Mouse (Mus musculus): ENCODE data around the gene Ctdsp2.

Ctdsp2 gene

GRCm38 (mm10) chr10:126978277-126978994, at the start of gene Ctdsp2:
Ctdsp2 (plus strand) TSS chr10:126978717.
- DNase-seq = peak; percentile 100

DNA sequence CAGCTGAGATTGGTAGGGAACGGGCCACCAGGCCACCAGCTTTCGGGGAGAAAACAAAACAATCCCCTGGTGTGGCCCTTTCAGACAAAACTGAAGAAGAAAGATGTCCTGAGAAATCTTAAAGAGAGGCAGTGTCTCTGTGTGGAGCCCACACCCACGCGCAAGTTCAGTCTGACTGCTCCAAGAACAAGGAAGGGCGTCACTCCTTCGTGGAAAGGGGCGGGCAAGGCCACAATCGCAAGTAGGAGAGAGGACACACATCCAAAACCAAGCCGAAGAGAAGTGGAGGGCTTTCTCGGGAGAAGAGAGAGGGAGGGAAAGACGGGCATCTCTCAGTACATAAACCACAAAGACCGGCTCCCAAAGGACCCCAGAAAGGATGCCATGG, 49.7 kb upstream of the Ctdsp2 start:
- DNase-seq = no peak

- no peak for DNase-seq
These were observed 49.0 kb upstream of the Ctdsp2 start for GRCm38 (mm10) chr10:126929543-126929942.

GRCm38 (mm10) chr10:126930270-126931121, 48.0 kb upstream of the Ctdsp2 start:
- peak; percentile 50 for DNase-seq

DNA sequence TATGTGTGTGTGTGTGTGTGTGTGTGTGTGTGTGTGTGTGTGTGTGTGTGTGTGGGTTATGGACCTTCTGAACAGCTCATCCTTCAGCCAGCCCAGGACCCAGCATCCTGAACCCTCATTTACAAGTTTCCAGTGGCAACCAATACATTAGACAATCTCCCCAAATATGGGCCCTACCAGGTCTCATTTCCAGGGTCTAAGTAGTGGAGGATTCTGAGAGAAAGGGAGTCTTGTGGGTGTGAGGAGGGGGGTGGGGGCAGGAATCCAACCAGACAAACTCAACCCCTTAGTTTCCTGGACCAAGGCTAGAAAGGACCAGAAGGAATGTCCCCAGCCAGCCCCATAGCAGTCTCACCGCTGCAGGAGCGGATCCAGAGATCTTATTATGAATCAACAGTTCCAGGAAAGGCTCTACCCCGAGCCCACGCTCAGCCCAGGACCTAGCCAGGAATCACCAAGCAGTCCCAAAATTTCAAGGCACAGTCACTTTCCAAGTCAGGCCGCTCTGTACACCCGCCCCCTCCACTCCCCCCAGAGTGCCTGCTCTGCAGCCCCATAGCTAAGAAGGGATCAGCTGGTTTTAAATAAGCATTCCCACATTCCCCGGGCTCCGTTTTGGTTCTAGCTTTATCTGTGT, 47.3 kb upstream of the Ctdsp2 start:
- DNase-seq = no peak

DNA sequence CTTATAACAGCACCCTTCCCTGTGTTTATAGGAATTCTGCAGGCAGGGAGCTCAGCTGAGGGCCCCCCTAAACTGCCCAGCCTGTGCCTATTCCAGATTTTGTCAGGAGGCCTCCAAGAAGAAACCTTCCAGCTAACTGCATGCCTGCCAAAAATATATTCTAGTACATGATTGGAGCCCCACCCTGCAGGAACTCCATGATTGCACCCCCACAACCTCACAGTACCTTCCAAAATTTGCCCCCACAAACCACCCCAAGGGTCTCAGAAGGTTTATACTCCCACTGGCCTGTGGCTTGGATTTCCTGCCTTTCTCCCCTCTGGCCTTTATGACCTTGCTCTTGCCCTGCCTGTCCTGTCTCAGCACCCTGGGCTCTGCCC, 46.8 kb upstream of the Ctdsp2 start:
- no peak for DNase-seq

DNA sequence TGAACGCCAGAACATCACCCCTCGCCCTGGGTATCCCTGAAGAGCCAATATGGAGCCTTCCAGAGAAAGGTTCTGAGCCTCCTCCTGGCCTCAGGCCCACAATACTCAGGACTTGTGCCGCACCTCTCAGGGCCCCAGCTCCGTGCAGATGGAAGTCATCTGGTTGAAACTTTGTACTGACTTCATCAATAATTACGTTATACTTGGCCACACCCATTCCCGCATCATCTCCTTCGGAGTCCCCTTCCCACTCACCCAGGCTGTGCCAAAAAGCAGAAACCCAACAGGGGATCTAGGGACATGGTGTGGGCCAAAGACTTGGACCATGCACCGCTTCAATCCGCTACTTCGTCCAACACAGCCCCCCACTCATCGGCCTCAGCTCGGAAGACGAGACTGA, 44.0 kb upstream of the Ctdsp2 start:
- DNase-seq = no peak

- DNase-seq = no peak
These were observed 43.4 kb upstream of the Ctdsp2 start for GRCm38 (mm10) chr10:126935121-126935520.

DNA sequence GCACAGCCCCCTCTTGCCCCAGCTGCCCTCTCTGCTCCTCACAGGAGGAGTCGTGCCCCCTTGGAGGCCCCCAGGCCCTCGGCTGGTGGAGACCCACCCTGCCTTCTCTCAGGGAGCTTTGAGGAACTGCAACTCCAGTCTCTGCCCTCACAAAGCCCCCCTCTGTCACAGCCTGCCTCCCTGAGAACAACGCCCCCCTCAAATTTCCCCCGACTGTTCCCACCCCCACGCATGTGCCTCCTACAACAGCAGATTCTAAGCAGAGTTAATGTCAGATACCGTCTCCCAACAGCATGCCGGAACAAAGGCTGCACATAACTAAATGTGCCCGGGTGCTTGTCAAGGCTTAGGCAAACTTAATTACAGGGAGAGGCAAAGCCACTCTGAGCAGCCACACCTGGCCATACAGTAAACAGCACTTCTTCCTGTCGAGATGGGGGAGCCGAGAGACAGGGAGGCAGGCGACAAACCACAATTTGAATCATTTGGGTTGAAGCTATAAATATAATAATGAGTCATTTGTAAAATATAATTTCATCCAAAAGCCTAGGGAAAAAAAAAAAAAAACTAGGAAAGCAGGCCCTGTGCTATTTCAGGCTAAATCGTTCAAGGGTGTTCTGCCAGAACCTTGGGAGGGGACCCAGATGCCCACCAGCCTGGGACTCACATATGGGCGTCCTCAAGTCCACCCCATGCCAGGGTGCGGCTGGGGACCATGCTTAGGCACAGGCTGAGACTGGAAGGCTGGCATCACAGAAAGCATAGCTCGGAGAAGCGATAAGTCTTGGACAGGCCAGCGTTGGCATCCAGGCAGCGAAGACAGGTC, 42.7 kb upstream of the Ctdsp2 start:
- DNase-seq = no peak

- DNase-seq = no peak
These were observed 37.6 kb upstream of the Ctdsp2 start for GRCm38 (mm10) chr10:126940949-126941348.

- no peak for DNase-seq
These were observed 33.0 kb upstream of the Ctdsp2 start for GRCm38 (mm10) chr10:126945531-126945930.

- no peak for DNase-seq
These were observed 28.7 kb upstream of the Ctdsp2 start for GRCm38 (mm10) chr10:126949824-126950223.

- no peak for DNase-seq
These were observed 27.9 kb upstream of the Ctdsp2 start for GRCm38 (mm10) chr10:126950572-126950971.

DNA sequence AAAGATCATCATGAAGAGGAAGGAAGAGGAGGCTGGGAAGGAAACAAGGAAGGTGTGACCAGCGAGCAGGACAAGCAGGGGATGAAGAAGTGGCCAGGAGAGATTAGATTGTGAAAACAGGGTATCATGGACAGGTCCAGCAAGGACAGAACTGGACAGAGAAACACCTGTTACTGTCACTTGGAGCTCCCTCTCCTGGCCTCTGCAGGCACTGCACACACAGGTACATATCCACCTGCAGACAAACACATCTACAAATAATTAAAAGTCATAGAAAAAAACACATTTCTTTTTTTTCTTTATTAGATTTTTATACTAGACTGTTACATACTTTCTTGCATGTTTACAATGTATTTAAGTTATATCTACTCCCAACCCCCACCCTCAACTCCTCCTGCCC, 26.1 kb upstream of the Ctdsp2 start:
- DNase-seq = no peak

- DNase-seq = no peak
These were observed 25.5 kb upstream of the Ctdsp2 start for GRCm38 (mm10) chr10:126953029-126953471.

DNA sequence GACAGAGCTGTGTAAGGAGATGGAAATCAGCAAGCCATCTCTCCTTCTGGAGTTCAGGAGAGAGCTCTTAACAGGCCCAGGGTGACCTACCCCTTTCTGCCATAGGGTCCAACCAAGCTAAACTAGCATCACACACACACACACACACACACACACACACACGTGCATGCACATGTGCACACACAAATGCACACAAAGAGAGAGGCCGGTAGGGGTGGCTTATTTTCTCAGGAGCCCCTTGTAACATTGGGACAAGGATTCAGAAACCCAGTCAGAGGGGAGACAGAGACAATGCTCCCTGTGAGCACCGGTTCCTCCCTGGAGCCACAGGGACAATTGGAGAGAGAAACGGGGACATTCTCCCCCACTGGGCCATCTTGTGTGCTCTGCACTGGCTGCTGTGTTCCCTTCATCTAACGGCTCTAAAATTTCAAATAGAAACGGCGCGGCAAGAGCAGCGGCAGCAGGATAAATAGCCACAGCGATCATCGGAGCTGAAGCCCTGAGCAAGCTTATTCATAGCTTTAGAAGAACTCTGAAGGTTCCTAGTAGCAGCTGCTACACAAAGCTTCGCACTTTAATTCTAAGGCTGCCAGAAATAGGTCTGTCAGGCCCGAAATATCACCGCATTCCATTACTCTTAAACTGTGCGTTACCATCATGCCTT, 21.7 kb upstream of the Ctdsp2 start:
- no peak for DNase-seq

DNA sequence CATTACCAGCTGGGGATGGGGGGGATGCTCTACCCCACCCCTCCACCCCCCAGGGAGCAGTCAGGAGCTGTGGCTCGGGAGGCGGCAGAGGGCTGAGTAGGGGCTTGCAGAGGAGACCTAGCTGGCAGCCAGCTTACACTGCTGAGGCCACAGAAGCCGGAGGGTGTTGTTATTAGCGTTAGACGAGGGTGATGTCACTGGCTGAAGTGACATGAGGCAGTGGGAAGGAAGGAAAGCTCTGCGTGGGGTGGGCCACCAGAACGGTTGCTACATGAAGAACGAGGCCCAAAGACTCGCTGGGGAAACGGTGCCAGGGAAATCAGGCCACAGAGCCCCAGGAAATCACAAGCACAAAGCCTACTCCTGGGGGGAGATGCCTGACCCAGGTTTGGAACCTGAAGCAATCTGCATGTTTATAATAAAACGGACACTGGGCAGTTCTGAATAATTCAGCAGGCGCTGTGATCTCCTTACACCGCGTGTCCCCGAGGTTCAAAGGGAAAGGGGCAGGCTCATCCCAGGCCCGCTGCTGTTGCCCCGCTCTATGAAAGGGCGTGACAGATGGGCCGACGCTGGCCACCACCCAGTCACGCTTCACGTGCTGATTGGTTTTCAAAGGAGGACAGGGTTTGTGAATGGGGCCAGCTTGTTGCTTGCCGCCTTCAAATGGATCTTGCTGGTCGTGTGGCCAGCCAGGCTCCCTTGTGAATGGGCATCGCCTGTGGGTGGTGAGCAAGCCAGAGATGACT, 21.0 kb upstream of the Ctdsp2 start:
- peak; percentile 67 for DNase-seq

GRCm38 (mm10) chr10:126960496-126960895, 18.0 kb upstream of the Ctdsp2 start:
- DNase-seq = no peak

DNA sequence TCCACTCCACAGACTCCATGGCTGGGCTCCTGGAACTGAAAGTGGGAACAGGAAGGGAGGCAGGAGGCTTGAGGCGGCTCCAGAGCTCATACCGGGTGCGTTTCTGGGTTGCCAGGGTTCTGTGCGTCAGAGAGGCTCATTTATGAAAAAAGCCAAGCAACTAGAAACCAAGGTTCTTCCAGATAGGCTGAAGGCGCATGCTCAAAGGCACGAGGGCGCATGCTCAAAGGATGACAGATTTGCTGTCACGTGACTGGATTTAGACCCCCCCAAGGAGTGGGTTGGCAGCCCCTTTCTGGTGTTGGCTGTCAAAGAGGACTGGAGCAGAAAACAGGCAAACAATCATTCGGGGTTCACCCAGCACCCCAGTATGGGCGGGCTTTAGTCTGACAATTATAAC, 16.8 kb upstream of the Ctdsp2 start:
- peak; percentile 64 for DNase-seq

- peak; percentile 74 for DNase-seq
These were observed 16.1 kb upstream of the Ctdsp2 start for GRCm38 (mm10) chr10:126962271-126962965.

GRCm38 (mm10) chr10:126962966-126963330, 15.6 kb upstream of the Ctdsp2 start:
- peak; percentile 50 for DNase-seq
